Mouse (Mus musculus): ENCODE measurements at regions not wholly inside any gene's neighbourhood (a gene's known extent, or its start where the extent isn't known, plus 50 kb on each side); places are given as distances from the start of the nearest gene placed in this dataset.

GRCm38 (mm10) chr1:194160761-194161461 lies 457.1 kb upstream of the Plxna2 start:
- no peak for TF ChIP-seq POLR2A (IDR thresholded peaks at IDR 0.05; ENCODE audit: borderline replicate concordance, extremely low read depth, insufficient read depth, insufficient read length, poor library complexity, severe bottlenecking)
- TF ChIP-seq CTCF (IDR thresholded peaks at IDR 0.05; ENCODE audit: borderline replicate concordance, extremely low read depth, insufficient read depth, insufficient read length), result no peak
- peak; percentile 95 for DNase-seq (ENCODE audit: low read depth)

GRCm38 (mm10) chr1:194157268-194157667 lies 460.8 kb upstream of the Plxna2 start:
- TF ChIP-seq POLR2A (IDR thresholded peaks at IDR 0.05; ENCODE audit: borderline replicate concordance, extremely low read depth, insufficient read depth, insufficient read length, poor library complexity, severe bottlenecking), result no peak
- TF ChIP-seq CTCF (IDR thresholded peaks at IDR 0.05; ENCODE audit: borderline replicate concordance, extremely low read depth, insufficient read depth, insufficient read length), result no peak
- DNase-seq (ENCODE audit: low read depth), result no peak

GRCm38 (mm10) chr1:194148416-194149364 lies 469.3 kb upstream of the Plxna2 start:
- TF ChIP-seq CTCF (IDR thresholded peaks at IDR 0.05; ENCODE audit: borderline replicate concordance, extremely low read depth, insufficient read depth, insufficient read length) (no peak), POLR2A (IDR thresholded peaks at IDR 0.05; ENCODE audit: borderline replicate concordance, extremely low read depth, insufficient read depth, insufficient read length, poor library complexity, severe bottlenecking) (no peak)
- DNase-seq (ENCODE audit: low read depth), result peak; percentile 87

- peak; percentile 24 for DNase-seq (ENCODE audit: low read depth)
- TF ChIP-seq CTCF (IDR thresholded peaks at IDR 0.05; ENCODE audit: borderline replicate concordance, extremely low read depth, insufficient read depth, insufficient read length) (no peak), POLR2A (IDR thresholded peaks at IDR 0.05; ENCODE audit: borderline replicate concordance, extremely low read depth, insufficient read depth, insufficient read length, poor library complexity, severe bottlenecking) (no peak)
Measured at GRCm38 (mm10) chr1:194117631-194118360, 500.2 kb upstream of the Plxna2 start.

- peak; percentile 81 for DNase-seq (ENCODE audit: low read depth)
- TF ChIP-seq CTCF (IDR thresholded peaks at IDR 0.05; ENCODE audit: borderline replicate concordance, extremely low read depth, insufficient read depth, insufficient read length) (no peak), POLR2A (IDR thresholded peaks at IDR 0.05; ENCODE audit: borderline replicate concordance, extremely low read depth, insufficient read depth, insufficient read length, poor library complexity, severe bottlenecking) (no peak)
Measured at GRCm38 (mm10) chr1:194114399-194114798, 503.6 kb upstream of the Plxna2 start.

GRCm38 (mm10) chr1:194111931-194112330 lies 506.1 kb upstream of the Plxna2 start:
- no peak for TF ChIP-seq CTCF (IDR thresholded peaks at IDR 0.05; ENCODE audit: borderline replicate concordance, extremely low read depth, insufficient read depth, insufficient read length)
- TF ChIP-seq POLR2A (IDR thresholded peaks at IDR 0.05; ENCODE audit: borderline replicate concordance, extremely low read depth, insufficient read depth, insufficient read length, poor library complexity, severe bottlenecking), result no peak
- DNase-seq (ENCODE audit: low read depth), result no peak

GRCm38 (mm10) chr1:194109172-194110071 lies 508.6 kb upstream of the Plxna2 start:
- peak; percentile 64 for DNase-seq (ENCODE audit: low read depth)
- no peak for TF ChIP-seq POLR2A (IDR thresholded peaks at IDR 0.05; ENCODE audit: borderline replicate concordance, extremely low read depth, insufficient read depth, insufficient read length, poor library complexity, severe bottlenecking)
- no peak for TF ChIP-seq CTCF (IDR thresholded peaks at IDR 0.05; ENCODE audit: borderline replicate concordance, extremely low read depth, insufficient read depth, insufficient read length)

- TF ChIP-seq POLR2A (IDR thresholded peaks at IDR 0.05; ENCODE audit: borderline replicate concordance, extremely low read depth, insufficient read depth, insufficient read length, poor library complexity, severe bottlenecking), result no peak
- no peak for TF ChIP-seq CTCF (IDR thresholded peaks at IDR 0.05; ENCODE audit: borderline replicate concordance, extremely low read depth, insufficient read depth, insufficient read length)
- DNase-seq (ENCODE audit: low read depth), result peak; percentile 58
Measured at GRCm38 (mm10) chr1:194108132-194108531, 509.9 kb upstream of the Plxna2 start.

- DNase-seq (ENCODE audit: low read depth), result no peak
- TF ChIP-seq CTCF (IDR thresholded peaks at IDR 0.05; ENCODE audit: borderline replicate concordance, extremely low read depth, insufficient read depth, insufficient read length), result no peak
- no peak for TF ChIP-seq POLR2A (IDR thresholded peaks at IDR 0.05; ENCODE audit: borderline replicate concordance, extremely low read depth, insufficient read depth, insufficient read length, poor library complexity, severe bottlenecking)
Measured at GRCm38 (mm10) chr1:194107271-194107938, 510.6 kb upstream of the Plxna2 start.
